Mouse (Mus musculus) B cell, adult 62 days (primary cell): ENCODE measurements around the gene Aoc3. TPM values are rescaled to one million over a fixed set of nuclear protein-coding genes. Genes with fewer than 3 reads are reported as not detected.

Experiments used
- total RNA-seq: library from RNA; stranded (reverse); gene quantifications from 4 replicates; pipeline ENCODE4 v1.2.4, GENCODE M21; 2023

The Aoc3 gene
- total RNA-seq, result 0.28 to 0.64 TPM (median 0.60 TPM) in 4 replicates

DNA sequence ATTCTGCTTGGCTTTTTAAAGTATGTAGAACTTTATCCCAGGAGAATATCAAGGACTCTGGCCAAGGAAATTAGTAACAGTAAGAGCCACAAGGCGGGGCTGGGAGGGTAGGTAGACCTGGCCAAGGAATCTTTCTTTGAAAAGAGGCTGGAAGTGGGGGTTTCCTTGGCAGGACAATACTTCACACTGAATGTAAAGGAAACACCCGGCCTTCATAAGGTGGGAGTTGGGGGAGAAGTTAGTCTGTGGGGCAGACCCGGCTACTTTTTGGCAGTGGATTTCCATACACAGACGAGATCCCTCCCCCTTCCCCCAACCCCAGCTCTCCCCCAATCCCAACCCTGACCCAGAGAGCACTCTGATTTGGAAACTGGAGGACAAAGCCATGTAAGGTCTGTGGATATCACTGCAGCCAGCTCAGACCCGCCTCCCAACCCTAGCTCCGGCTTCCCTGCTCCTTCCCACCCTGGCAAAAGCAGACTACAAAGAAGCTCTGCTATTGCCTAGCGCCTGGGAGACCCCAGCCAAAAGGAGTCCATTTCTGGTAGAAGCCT is at the start of gene Aoc3:
Aoc3 (plus strand) TSS at position 235 of the 554 bp plus-strand sequence.

DNA sequence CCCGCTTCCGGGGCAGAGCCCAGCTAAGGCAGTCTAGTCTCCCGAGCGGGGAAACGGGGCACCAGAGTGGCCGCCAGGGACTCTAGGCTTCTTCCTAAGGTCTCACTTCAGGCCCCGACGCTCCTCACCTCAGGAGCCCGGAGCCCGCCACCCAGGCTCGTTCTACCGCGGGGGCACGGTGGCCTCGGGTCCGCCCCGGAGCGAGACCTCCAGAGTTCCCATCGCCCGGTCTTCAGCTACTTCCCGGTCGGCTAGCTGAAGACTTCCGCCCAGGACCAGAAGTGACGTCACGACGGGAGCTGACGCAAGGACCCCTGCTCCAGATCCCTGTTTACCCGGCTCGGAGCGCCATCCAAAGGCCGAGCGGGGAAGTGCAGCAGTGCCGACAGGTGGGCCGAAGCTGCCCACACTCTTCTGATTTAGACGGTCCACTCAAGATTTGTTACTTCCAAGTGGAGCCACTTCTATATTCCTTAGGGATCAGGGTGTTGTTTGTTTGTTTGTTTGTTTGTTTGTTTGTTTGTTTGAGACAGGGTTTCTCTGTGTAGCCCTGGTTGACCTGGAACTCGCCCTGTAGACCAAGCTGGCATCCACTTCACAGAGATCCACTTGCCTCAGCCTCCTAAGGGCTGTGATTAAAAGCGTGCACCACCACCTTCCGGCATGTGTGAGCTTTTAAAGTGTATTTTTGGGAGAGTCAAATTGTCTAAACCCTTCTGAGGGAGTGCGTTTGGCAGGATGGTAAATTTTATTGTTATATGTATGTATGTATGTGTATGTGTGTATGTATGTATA is 28.2 kb upstream of the Aoc3 start, which contains the start of gene Becn1:
Becn1 (minus strand) TSS at position 283 of the 795 bp plus-strand sequence.

DNA sequence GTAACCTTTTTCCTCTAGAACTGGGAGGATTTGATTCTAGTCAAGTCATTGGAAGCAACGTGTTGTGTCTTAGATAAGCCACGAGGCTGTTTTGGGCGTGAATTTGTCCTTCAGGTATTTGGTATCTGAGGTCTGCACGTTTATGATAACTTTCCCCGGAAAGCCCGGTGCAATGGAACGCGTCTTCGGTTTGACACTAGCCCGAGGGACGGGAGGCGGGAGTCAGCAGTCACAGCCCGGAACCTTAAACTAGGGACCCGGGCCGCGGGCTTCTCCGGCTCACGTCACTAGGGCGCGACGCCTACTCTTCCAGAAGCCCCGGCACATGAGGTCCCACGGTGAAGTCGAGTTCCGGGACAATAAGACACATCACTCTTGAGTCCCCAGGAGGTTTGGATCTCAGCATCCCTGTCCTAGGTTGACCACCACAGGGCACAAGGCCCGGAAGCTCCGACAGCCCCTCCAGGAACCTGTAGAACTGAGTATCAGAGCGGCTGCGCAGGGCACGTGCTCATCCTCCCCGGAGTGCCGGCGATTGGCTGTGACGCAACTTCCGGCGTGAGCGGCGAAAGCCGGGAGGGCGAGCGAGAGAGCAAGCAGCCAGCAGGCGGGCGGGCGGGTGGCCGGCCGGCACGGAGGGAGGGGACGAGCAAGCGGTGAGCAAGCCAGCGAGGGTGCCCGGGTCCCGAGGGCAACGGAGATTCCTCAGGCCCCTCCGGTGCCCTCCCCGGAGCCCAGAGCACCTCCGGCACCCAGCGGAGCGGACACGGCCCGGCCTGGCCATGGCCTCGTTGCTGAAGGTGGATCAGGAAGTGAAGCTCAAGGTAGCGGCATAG is 14.5 kb upstream of the Aoc3 start, which contains the start of gene Psme3:
Psme3 (plus strand) TSS at position 549 of the 836 bp plus-strand sequence.

DNA sequence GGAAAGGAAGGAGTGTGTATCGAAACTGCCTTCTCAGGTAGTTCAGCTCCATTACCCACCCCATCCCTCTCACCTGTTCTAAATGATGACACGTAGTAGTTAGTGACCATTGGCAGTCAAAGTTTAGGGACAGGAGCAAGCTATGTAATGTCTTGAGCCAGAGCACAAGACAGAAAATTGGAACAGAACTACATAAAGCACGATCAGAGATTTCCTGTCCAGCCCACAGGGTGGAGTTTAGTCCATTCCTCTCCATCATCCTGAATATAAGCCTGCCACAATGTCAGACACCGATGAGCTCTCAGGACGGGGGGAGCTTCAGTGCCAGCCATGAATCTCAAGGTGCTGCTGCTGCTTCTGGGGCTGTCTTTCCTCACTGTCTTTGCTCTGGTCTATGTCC is 5.6 kb upstream of the Aoc3 start, which contains the start of gene Aoc2:
Aoc2 (plus strand) TSS at position 301 of the 400 bp plus-strand sequence.

DNA sequence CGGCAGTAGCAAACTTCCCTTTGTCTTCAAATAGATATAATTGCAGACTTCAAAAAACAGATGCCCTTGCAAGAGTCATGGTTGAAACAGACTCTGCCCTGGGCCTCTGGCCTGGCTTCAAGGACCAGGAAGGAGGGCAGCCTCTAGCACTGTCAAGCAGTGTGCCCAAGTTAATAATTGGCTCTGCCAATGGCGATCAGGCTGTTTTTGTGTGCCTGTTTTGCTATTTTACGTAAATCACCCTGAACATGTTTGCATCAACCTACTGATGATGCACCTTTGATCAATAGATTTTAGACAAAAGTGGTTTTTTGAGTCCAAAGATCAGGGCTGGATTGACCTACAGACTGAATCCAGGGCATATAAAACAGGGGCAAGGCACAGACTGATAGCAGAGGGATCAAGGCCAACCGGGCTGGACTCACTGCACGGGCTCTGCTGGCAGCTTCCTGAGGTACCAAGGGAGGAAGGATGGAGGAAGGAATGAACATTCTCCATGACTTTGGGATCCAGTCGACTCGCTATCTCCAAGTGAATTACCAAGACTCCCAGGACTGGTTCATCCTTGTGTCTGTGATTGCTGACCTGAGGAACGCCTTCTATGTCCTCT is 37.0 kb downstream of the Aoc3 start, which contains the start of gene G6pc:
G6pc (plus strand) TSS at position 236 of the 610 bp plus-strand sequence.

Other genes with a start within 250 kb of the Aoc3 start
- gene Coasy, start 248.0 kb upstream of the Aoc3 start, total RNA-seq, result 13.9 to 15.7 TPM (median 14.8 TPM) in 4 replicates
- 32.6 to 43.0 TPM (median 36.8 TPM) in 4 replicates for gene Mlx, start 243.3 kb upstream of the Aoc3 start, total RNA-seq
- 3.7 to 4.6 TPM (median 4.2 TPM) in 4 replicates for gene Psmc3ip, start 235.2 kb upstream of the Aoc3 start, total RNA-seq
- gene Retreg3, start 210.7 kb upstream of the Aoc3 start, total RNA-seq, result 71.0 to 81.9 TPM (median 75.1 TPM) in 4 replicates
- gene Tubg1, start 210.7 kb upstream of the Aoc3 start, total RNA-seq, result 15.8 to 18.7 TPM (median 16.9 TPM) in 4 replicates
- gene Tubg2, start 174.7 kb upstream of the Aoc3 start, total RNA-seq, result 3.1 to 5.6 TPM (median 4.7 TPM) in 4 replicates
- gene Cntnap1, start 160.1 kb upstream of the Aoc3 start, total RNA-seq, result 0.34 to 0.49 TPM (median 0.37 TPM) in 4 replicates
- gene Plekhh3, start 159.3 kb upstream of the Aoc3 start, total RNA-seq, result 1.2 to 4.3 TPM (median 3.4 TPM) in 4 replicates
- gene Ccr10, start 155.2 kb upstream of the Aoc3 start, total RNA-seq, result not detected in 4 replicates
- 78.1 to 86.6 TPM (median 84.3 TPM) in 4 replicates for gene Ezh1, start 104.1 kb upstream of the Aoc3 start, total RNA-seq
- gene Ramp2, start 84.6 kb upstream of the Aoc3 start, total RNA-seq, result not detected in 4 replicates
- 74.7 to 90.7 TPM (median 77.1 TPM) in 4 replicates for gene Vps25, start 76.9 kb upstream of the Aoc3 start, total RNA-seq
- gene Wnk4, start 70.0 kb upstream of the Aoc3 start, total RNA-seq, result 0.30 to 1.1 TPM (median 0.57 TPM) in 4 replicates
- gene Cntd1, start 51.6 kb upstream of the Aoc3 start, total RNA-seq, result 0.22 to 0.77 TPM (median 0.35 TPM) in 4 replicates
- 27.6 to 31.2 TPM (median 28.7 TPM) in 4 replicates for gene Coa3, start 51.5 kb upstream of the Aoc3 start, total RNA-seq
- 181 to 201 TPM (median 186 TPM) in 4 replicates for gene Becn1, start 28.3 kb upstream of the Aoc3 start, total RNA-seq
- gene Psme3, start 14.4 kb upstream of the Aoc3 start, total RNA-seq, result 136 to 141 TPM (median 140 TPM) in 4 replicates
- 13.9 to 14.7 TPM (median 14.2 TPM) in 4 replicates for gene Aoc2, start 5.5 kb upstream of the Aoc3 start, total RNA-seq
- gene G6pc, start 37.0 kb downstream of the Aoc3 start, total RNA-seq, result not detected in 4 replicates
- 21.0 to 29.1 TPM (median 23.2 TPM) in 4 replicates for gene Aarsd1, start 87.0 kb downstream of the Aoc3 start, total RNA-seq
- gene Gm27029, start 94.2 kb downstream of the Aoc3 start, total RNA-seq, result 0.63 to 1.1 TPM (median 0.92 TPM) in 4 replicates
- gene Rundc1, start 94.5 kb downstream of the Aoc3 start, total RNA-seq, result 19.6 to 22.2 TPM (median 21.1 TPM) in 4 replicates
- gene Ptges3l, start 94.7 kb downstream of the Aoc3 start, total RNA-seq, result 1.7 to 3.6 TPM (median 1.8 TPM) in 4 replicates
- 121 to 138 TPM (median 128 TPM) in 4 replicates for gene Rpl27, start 111.7 kb downstream of the Aoc3 start, total RNA-seq
- 63.3 to 70.8 TPM (median 65.7 TPM) in 4 replicates for gene Ifi35, start 117.8 kb downstream of the Aoc3 start, total RNA-seq
- 0.53 to 0.75 TPM (median 0.63 TPM) in 4 replicates for gene Rnd2, start 134.4 kb downstream of the Aoc3 start, total RNA-seq
- 15.8 to 19.6 TPM (median 17.8 TPM) in 4 replicates for gene Vat1, start 135.6 kb downstream of the Aoc3 start, total RNA-seq
- 7.2 to 8.9 TPM (median 8.0 TPM) in 4 replicates for gene Brca1, start 221.3 kb downstream of the Aoc3 start, total RNA-seq
- gene Nbr1, start 221.5 kb downstream of the Aoc3 start, total RNA-seq, result 130 to 160 TPM (median 142 TPM) in 4 replicates